Comparison of ENCODE assay signal across 8 mouse cellular contexts in the genomic region with DNA sequence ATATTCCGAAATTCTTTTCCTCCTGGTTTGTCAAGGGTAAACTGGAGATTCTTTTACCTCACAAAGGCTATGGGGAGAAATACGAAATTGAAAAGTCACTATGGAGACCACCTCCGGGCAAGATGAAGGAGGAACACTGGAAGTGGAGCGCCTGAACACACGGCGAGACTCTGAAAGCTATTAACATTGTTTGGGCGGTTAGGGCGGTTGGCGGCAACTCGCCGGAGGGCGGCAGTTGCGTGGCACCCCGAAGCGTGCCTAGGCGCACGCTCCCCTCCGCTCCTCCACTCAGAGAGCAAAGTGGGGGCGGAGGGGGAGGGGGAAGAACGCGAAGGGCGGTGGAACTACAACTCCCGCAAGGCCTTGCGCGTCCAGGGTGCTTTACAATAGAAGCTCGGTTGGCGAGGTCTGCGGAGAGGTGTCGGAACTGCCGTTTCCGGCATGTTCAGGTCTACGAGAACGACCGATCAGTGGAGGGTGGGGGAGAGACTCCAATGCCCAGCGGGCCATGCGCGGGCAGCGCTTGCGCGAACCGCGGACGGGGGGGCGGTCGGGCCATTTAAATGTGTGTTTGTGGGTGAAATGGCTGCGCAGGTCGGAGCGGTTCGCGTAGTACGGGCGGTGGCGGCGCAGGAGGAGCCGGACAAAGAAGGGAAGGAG. TPM values are rescaled to one million over a fixed set of nuclear protein-coding genes. Genes with fewer than 3 reads are reported as not detected.
DNase-seq lines count a peak whose midpoint lies in the region; ATAC-seq lines count a peak whose summit lies in the region.

A gene (plus strand): TSS at position 111 of the 660 bp plus-strand sequence.

- under 1% methylated on average over 55 of the region's 55 CpGs for WGBS in hindbrain, embryonic 14.5 days

- H3K4me1 ChIP-seq in hindbrain, embryonic 14.5 days (replicated peaks; ENCODE audit: control insufficient read depth, insufficient read depth, low read length), result peaks cover 18% of the 10 kb centered on the region

- peak; percentile 100 for ATAC-seq in hindbrain, embryonic 14.5 days (ENCODE audit: low FRiP score)

- DNase-seq in R1 (ENCODE audit: low read depth, low spot score), result peak; percentile 99
- peak; percentile 97 to 98 for DNase-seq in cerebellum, postnatal 25 days
- peak; percentile 85 to 91 for DNase-seq in frontal cortex, postnatal 25 days (ENCODE audit: low spot score in 2 of 2)
- DNase-seq in hindbrain, embryonic 14.5 days (ENCODE audit: low spot score), result peak; percentile 96
- peak; percentile 96 to 97 for DNase-seq in layer of hippocampus, postnatal 36 days
- DNase-seq in lung, postnatal 36 days, result peak; percentile 99
- DNase-seq in retina, postnatal 1 day, result peak; percentile 100
- peak; percentile 93 to 98 for DNase-seq in urinary bladder, adult 18-20 months (ENCODE audit: low spot score in 2 of 2)

- peak within 1 kb of the TSS; percentile 91 for H3K27ac ChIP-seq in hindbrain, embryonic 14.5 days

- no peaks in the 10 kb centered on the region for H3K27me3 ChIP-seq in hindbrain, embryonic 14.5 days (ENCODE audit: control insufficient read depth, insufficient read depth, low read length)

- peak within 1 kb of the TSS; percentile 93 for H3K9ac ChIP-seq in hindbrain, embryonic 14.5 days

- no peaks in the 10 kb centered on the region for H3K36me3 ChIP-seq in hindbrain, embryonic 14.5 days (replicated peaks; ENCODE audit: control insufficient read depth, insufficient read depth)

- H3K9me3 ChIP-seq in hindbrain, embryonic 14.5 days (ENCODE audit: control insufficient read depth, low read length), result no peaks in the 10 kb centered on the region

- peak within 1 kb of the TSS; percentile 82 for H3K4me2 ChIP-seq in hindbrain, embryonic 14.5 days (replicated peaks)

- H3K4me3 ChIP-seq in hindbrain, embryonic 14.5 days (replicated peaks; ENCODE audit: low read length), result peak within 1 kb of the TSS; percentile 93

RNA-seq across cellular contexts. Expression of the gene that starts here (rescaled TPM):
- 24.6 and 25.0 TPM in 2 replicates for polyA plus RNA-seq in hindbrain, embryonic 14.5 days (2014; fragmentation: Nextera tagmentation; extraction: Ambion mirVana)
- 10 to 100 TPM; 21.7 to 24.8 TPM for total RNA-seq in layer of hippocampus, postnatal 36 days (2021)

Comparison
In these comparisons a context has a peak if more than half of its experiments do, and no peak if none do; other contexts are left out.
1. Peak in every context shown above with its lines: DNase-seq, ATAC-seq, H3K4me3 ChIP-seq and H3K27ac ChIP-seq.